Mouse (Mus musculus) G1E (cell line): ENCODE measurements around the gene Ypel3.
A peak's percentile ranks its signal among the peaks of the same experiment; 100 is the strongest.

Source experiments
- CTCF ChIP-seq: IDR thresholded peaks from 2 replicates; pipeline ENCODE4 v1.5.1; 2012; ENCODE audit warnings: low read depth, low read length, inconsistent platforms, mixed read lengths
- GATA1 ChIP-seq: IDR thresholded peaks from 2 replicates; pipeline ENCODE4 v1.6.1; 2012; ENCODE audit warnings: borderline replicate concordance, low read length, inconsistent platforms, mixed read lengths
- GATA2 ChIP-seq: IDR thresholded peaks from 2 replicates; pipeline ENCODE4 v1.6.1; 2012; ENCODE audit warnings: low read depth, low read length, inconsistent platforms, borderline replicate concordance
- TAL1 ChIP-seq: conservative IDR thresholded peaks from 2 replicates; pipeline ENCODE4 v1.6.1; 2012; ENCODE audit warnings: low read depth, low read length, inconsistent platforms, mixed read lengths

DNA sequence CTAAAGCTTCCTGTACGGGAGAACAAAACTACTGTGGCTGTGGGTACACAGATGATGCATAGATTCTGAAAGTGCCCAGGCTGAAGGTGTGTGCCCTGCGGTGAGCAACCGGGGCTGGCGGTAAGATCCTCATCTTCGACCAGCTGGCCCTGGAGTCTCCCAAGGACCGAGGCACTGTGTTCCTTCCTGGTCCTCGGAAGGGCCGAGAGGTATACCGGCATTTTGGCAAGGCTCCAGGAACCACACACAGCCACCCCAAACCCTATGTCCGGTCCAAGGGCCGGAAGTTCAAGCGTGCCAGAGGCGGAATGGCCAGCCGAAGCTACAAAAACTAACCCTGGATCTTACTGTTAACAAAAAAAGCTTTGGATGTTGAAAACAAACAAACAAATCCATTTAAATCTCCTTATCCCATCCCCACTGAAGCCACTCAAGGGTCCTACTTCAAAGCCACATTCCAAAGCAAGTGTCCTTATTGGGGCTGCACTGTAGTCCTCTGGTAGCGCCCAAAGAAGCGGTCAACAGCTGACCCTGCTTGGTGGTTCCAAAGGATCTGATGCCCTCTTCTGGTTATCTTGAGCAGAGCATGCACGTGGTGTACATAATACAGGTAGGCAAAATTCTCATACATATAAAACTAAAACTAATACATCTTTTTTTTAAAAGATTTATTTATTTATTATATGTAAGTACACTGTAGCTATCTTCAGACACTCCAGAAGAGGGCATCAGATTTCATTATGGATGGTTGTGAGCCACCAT is 27.0 kb upstream of the Ypel3 start:
- TF ChIP-seq GATA1 (no peak), CTCF (peak; percentile 8; the same call in 1 of the 2 replicates), TAL1 (no peak), GATA2 (no peak)
